Mouse (Mus musculus) mouse embryonic stem cell (cell line): ENCODE measurements around the gene Fgd6.

Experiments
- in situ Hi-C, 2 experiments: fragments of 300-500 bp; cut with MboI; formaldehyde crosslinking; loops; 1 replicate in 1 of 2; 3 replicates in 1 of 2; pipeline ENCODE4 v1.14.3; 2019 to 2020; ENCODE audit warnings: low sequenced_read_pairs in 2 of 2, low pct_unique_long_range_greater_than_20kb in 1 of 2, mixed read lengths in 1 of 2; ENCODE audit not compliant: unreplicated experiment in 1 of 2

Fgd6 gene

GRCm38 (mm10) chr10:94035658-94036374 lies at the start of gene Fgd6, which contains the start of gene Vezt:
Gene Fgd6, plus strand, starts transcription at chr10:94036001.
Gene Vezt, minus strand, starts transcription at chr10:94035817.
- in situ Hi-C loops = no loop called here

GRCm38 (mm10) chr10:93994136-93994535 lies 41.7 kb upstream of the Fgd6 start:
- in situ Hi-C loops = no loop called here

GRCm38 (mm10) chr10:93995100-93995499 lies 40.7 kb upstream of the Fgd6 start:
- in situ Hi-C loops = no loop called here

GRCm38 (mm10) chr10:93999357-93999756 lies 36.4 kb upstream of the Fgd6 start:
- in situ Hi-C loops = no loop called here

GRCm38 (mm10) chr10:94000223-94000622 lies 35.6 kb upstream of the Fgd6 start:
- in situ Hi-C loops = no loop called here

GRCm38 (mm10) chr10:94008356-94008755 lies 27.4 kb upstream of the Fgd6 start:
- in situ Hi-C loops = no loop called here

- in situ Hi-C loops = no loop called here
Observed at GRCm38 (mm10) chr10:94009991-94010679, 25.7 kb upstream of the Fgd6 start.

GRCm38 (mm10) chr10:94011024-94011423 lies 24.8 kb upstream of the Fgd6 start:
- in situ Hi-C loops = no loop called here

- in situ Hi-C loops = no loop called here
Observed at GRCm38 (mm10) chr10:94013196-94013595, 22.6 kb upstream of the Fgd6 start.

- in situ Hi-C loops = no loop called here
Observed at GRCm38 (mm10) chr10:94014200-94014599, 21.6 kb upstream of the Fgd6 start.

- in situ Hi-C loops = no loop called here
Observed at GRCm38 (mm10) chr10:94017455-94017854, 18.3 kb upstream of the Fgd6 start.

GRCm38 (mm10) chr10:94020587-94020986 lies 15.2 kb upstream of the Fgd6 start:
- in situ Hi-C loops = no loop called here

- in situ Hi-C loops = no loop called here
Observed at GRCm38 (mm10) chr10:94021059-94021458, 14.7 kb upstream of the Fgd6 start.

- in situ Hi-C loops = no loop called here
Observed at GRCm38 (mm10) chr10:94025079-94025478, 10.7 kb upstream of the Fgd6 start.

GRCm38 (mm10) chr10:94028493-94028892 lies 7.3 kb upstream of the Fgd6 start:
- in situ Hi-C loops = no loop called here

GRCm38 (mm10) chr10:94031164-94031563 lies 4.6 kb upstream of the Fgd6 start:
- in situ Hi-C loops = no loop called here

GRCm38 (mm10) chr10:94034876-94035657 lies 734 bp upstream of the Fgd6 start:
- in situ Hi-C loops = no loop called here

- in situ Hi-C loops = no loop called here
Observed at GRCm38 (mm10) chr10:94036375-94036758, 566 bp downstream of the Fgd6 start.

GRCm38 (mm10) chr10:94037196-94037595 lies 1.4 kb downstream of the Fgd6 start:
- in situ Hi-C loops = no loop called here
